ENCODE assay signal across 8 mouse cellular contexts in genomic region chr5:24470600-24470999, GRCm38 (mm10). TPM values are rescaled to one million over a fixed set of nuclear protein-coding genes. Genes with fewer than 3 reads are reported as not detected.
DNase-seq lines count a peak whose midpoint lies in the region; ATAC-seq and TF ChIP-seq lines count a peak whose summit lies in the region.

No protein-coding gene starts in this region.

- no peaks in the 10 kb centered on the region for H3K9me3 ChIP-seq in forebrain, embryonic 15.5 days
- H3K9me3 ChIP-seq in hindbrain, embryonic 16.5 days (ENCODE audit: control insufficient read depth, low read length): no peaks in the 10 kb centered on the region
- H3K9me3 ChIP-seq in stomach, embryonic 15.5 days: no peaks in the 10 kb centered on the region

- H3K9ac ChIP-seq in forebrain, embryonic 15.5 days (replicated peaks): no peak overlapping the region
- H3K9ac ChIP-seq in hindbrain, embryonic 16.5 days (ENCODE audit: low read depth, low read length): no peak overlapping the region
- H3K9ac ChIP-seq in liver, adult 2 months (ENCODE audit: low read depth, low read length): no peak overlapping the region
- H3K9ac ChIP-seq in stomach, embryonic 15.5 days: no peak overlapping the region

- TF ChIP-seq CTCF in liver, adult 2 months (IDR thresholded peaks at IDR 0.05; ENCODE audit: low read depth, low read length): peak; percentile 98

- H3K4me2 ChIP-seq in forebrain, embryonic 15.5 days (replicated peaks): no peak overlapping the region
- no peak overlapping the region for H3K4me2 ChIP-seq in hindbrain, embryonic 16.5 days (ENCODE audit: low read length)
- H3K4me2 ChIP-seq in stomach, embryonic 15.5 days: no peak overlapping the region

- DNase-seq in layer of hippocampus, adult 18-20 months (ENCODE audit: low spot score in 2 of 2): peak; percentile 48 to 84
- DNase-seq in layer of hippocampus, adult 9-10 months (ENCODE audit: low spot score): no peak
- peak; percentile 82 for DNase-seq in cerebellum, adult 11 months
- DNase-seq in liver, adult 2 months (ENCODE audit: extremely low read depth, low read depth, low spot score): peak; percentile 54

- no peaks in the 10 kb centered on the region for H3K36me3 ChIP-seq in forebrain, embryonic 15.5 days
- no peaks in the 10 kb centered on the region for H3K36me3 ChIP-seq in hindbrain, embryonic 16.5 days (ENCODE audit: control insufficient read depth, insufficient read depth, low read length)
- no peaks in the 10 kb centered on the region for H3K36me3 ChIP-seq in liver, adult 2 months (ENCODE audit: control insufficient read depth, insufficient read depth, low read length)
- H3K36me3 ChIP-seq in stomach, embryonic 15.5 days: no peaks in the 10 kb centered on the region

- H3K4me1 ChIP-seq in forebrain, embryonic 15.5 days: peaks cover 40% of the 10 kb centered on the region
- H3K4me1 ChIP-seq in hindbrain, embryonic 16.5 days (ENCODE audit: control insufficient read depth, insufficient read depth, low read depth, low read length): peaks cover 32% of the 10 kb centered on the region
- H3K4me1 ChIP-seq in liver, adult 2 months (ENCODE audit: control insufficient read depth, insufficient read depth, low read length): no peaks in the 10 kb centered on the region
- H3K4me1 ChIP-seq in stomach, embryonic 15.5 days: peaks cover 36% of the 10 kb centered on the region

- WGBS in forebrain, embryonic 15.5 days: 18% methylated on average over 5 of the region's 5 CpGs
- 14% methylated on average over 5 of the region's 5 CpGs for WGBS in hindbrain, embryonic 16.5 days
- 9% methylated on average over 5 of the region's 5 CpGs for WGBS in liver, adult 2 months
- 8% methylated on average over 5 of the region's 5 CpGs for WGBS in stomach, embryonic 15.5 days

- H3K27me3 ChIP-seq in forebrain, embryonic 15.5 days: peaks cover 22% of the 10 kb centered on the region; the same call in 1 of the 2 replicates
- H3K27me3 ChIP-seq in hindbrain, embryonic 16.5 days (replicated peaks; ENCODE audit: control insufficient read depth, insufficient read depth, low read length): peaks cover 2% of the 10 kb centered on the region; the same call in 1 of the 2 replicates
- H3K27me3 ChIP-seq in liver, adult 2 months (ENCODE audit: control insufficient read depth, insufficient read depth, low read length): no peaks in the 10 kb centered on the region
- no peaks in the 10 kb centered on the region for H3K27me3 ChIP-seq in stomach, embryonic 15.5 days (replicated peaks)

- TF ChIP-seq POLR2A in liver, adult 2 months (IDR thresholded peaks at IDR 0.05; ENCODE audit: extremely low read depth, insufficient read depth, low read length): no peak

- no peak overlapping the region for H3K4me3 ChIP-seq in forebrain, embryonic 15.5 days
- no peak overlapping the region for H3K4me3 ChIP-seq in hindbrain, embryonic 16.5 days (ENCODE audit: low read length)
- H3K4me3 ChIP-seq in liver, adult 2 months (ENCODE audit: insufficient read depth, low read depth, low read length): no peak overlapping the region
- no peak overlapping the region for H3K4me3 ChIP-seq in stomach, embryonic 15.5 days (replicated peaks)

- H3K79me2 ChIP-seq in liver, adult 2 months (ENCODE audit: control insufficient read depth, insufficient read depth, low read length): peaks cover 44% of the 10 kb centered on the region

- no peak overlapping the region for H3K27ac ChIP-seq in forebrain, embryonic 15.5 days (replicated peaks)
- no peak overlapping the region for H3K27ac ChIP-seq in hindbrain, embryonic 16.5 days (ENCODE audit: low read depth, low read length)
- H3K27ac ChIP-seq in liver, adult 2 months (replicated peaks; ENCODE audit: insufficient read depth, low read depth, low read length): no peak overlapping the region
- H3K27ac ChIP-seq in stomach, embryonic 15.5 days: no peak overlapping the region

- peak; percentile 49 for ATAC-seq in forebrain, embryonic 15.5 days (replicated peaks)
- peak; percentile 73 for ATAC-seq in hindbrain, embryonic 16.5 days
- peak; percentile 76 for ATAC-seq in monocyte, adult 5-6 weeks (replicated peaks; ENCODE audit: insufficient number of reproducible peaks, low FRiP score, low TSS enrichment, poor library complexity, severe bottlenecking)
- ATAC-seq in stomach, embryonic 15.5 days (ENCODE audit: insufficient read depth, low FRiP score, low read depth): peak; percentile 47; the same call in 1 of the 2 replicates

RNA-seq across cellular contexts. Expression of gene Agap3, which starts 18.6 kb away (rescaled TPM):
- total RNA-seq in layer of hippocampus, adult 18-20 months (2021): 100 to 1,000 TPM; 673 to 687 TPM
- 76.9 and 108 TPM in 2 replicates for polyA plus RNA-seq in forebrain, embryonic 15.5 days (2015; fragmentation: Nextera tagmentation; extraction: Ambion mirVana)
- polyA plus RNA-seq in hindbrain, embryonic 16.5 days (2015; fragmentation: Nextera tagmentation; extraction: Ambion mirVana): 46.4 and 47.7 TPM in 2 replicates
- 13.8 and 17.9 TPM in 2 replicates for total RNA-seq in liver, adult 2 months (2014; rRNA removed)
- polyA plus RNA-seq in liver, adult 2 months (2012; rRNA removed): 33.7 and 37.8 TPM in 2 replicates
- 30.5 to 41.8 TPM (median 34.6 TPM) in 3 replicates for total RNA-seq in monocyte, adult 5-6 weeks (2017)
- polyA plus RNA-seq in stomach, embryonic 15.5 days (2015; fragmentation: Nextera tagmentation; extraction: Ambion mirVana): 35.9 and 37.7 TPM in 2 replicates

RNA-seq across cellular contexts. Expression of gene Tmub1, which starts 22.9 kb away (rescaled TPM):
- total RNA-seq in layer of hippocampus, adult 18-20 months (2021): 10 to 100 TPM; 21.8 to 23.7 TPM
- polyA plus RNA-seq in forebrain, embryonic 15.5 days (2015; fragmentation: Nextera tagmentation; extraction: Ambion mirVana): 39.4 and 40.1 TPM in 2 replicates
- polyA plus RNA-seq in hindbrain, embryonic 16.5 days (2015; fragmentation: Nextera tagmentation; extraction: Ambion mirVana): 61.7 and 63.1 TPM in 2 replicates
- total RNA-seq in liver, adult 2 months (2014; rRNA removed): 5.2 and 6.2 TPM in 2 replicates
- 30.7 and 35.2 TPM in 2 replicates for polyA plus RNA-seq in liver, adult 2 months (2012; rRNA removed)
- total RNA-seq in monocyte, adult 5-6 weeks (2017): 11.8 to 33.4 TPM (median 26.8 TPM) in 3 replicates
- polyA plus RNA-seq in stomach, embryonic 15.5 days (2015; fragmentation: Nextera tagmentation; extraction: Ambion mirVana): 22.0 and 22.3 TPM in 2 replicates

RNA-seq across cellular contexts. Expression of gene Fastk, which starts 25.5 kb away (rescaled TPM):
- 100 to 1,000 TPM; 109 to 115 TPM for total RNA-seq in layer of hippocampus, adult 18-20 months (2021)
- 90.6 and 91.4 TPM in 2 replicates for polyA plus RNA-seq in forebrain, embryonic 15.5 days (2015; fragmentation: Nextera tagmentation; extraction: Ambion mirVana)
- polyA plus RNA-seq in hindbrain, embryonic 16.5 days (2015; fragmentation: Nextera tagmentation; extraction: Ambion mirVana): 106 and 107 TPM in 2 replicates
- 22.3 and 28.5 TPM in 2 replicates for total RNA-seq in liver, adult 2 months (2014; rRNA removed)
- 104 and 166 TPM in 2 replicates for polyA plus RNA-seq in liver, adult 2 months (2012; rRNA removed)
- total RNA-seq in monocyte, adult 5-6 weeks (2017): 17.1 to 27.5 TPM (median 26.9 TPM) in 3 replicates
- polyA plus RNA-seq in stomach, embryonic 15.5 days (2015; fragmentation: Nextera tagmentation; extraction: Ambion mirVana): 98.1 and 103 TPM in 2 replicates

RNA-seq across cellular contexts. Expression of gene Slc4a2, which starts 47.0 kb away (rescaled TPM):
- total RNA-seq in layer of hippocampus, adult 18-20 months (2021): 10 to 100 TPM; 30.1 to 30.8 TPM
- polyA plus RNA-seq in forebrain, embryonic 15.5 days (2015; fragmentation: Nextera tagmentation; extraction: Ambion mirVana): 18.5 and 23.7 TPM in 2 replicates
- 29.0 and 29.8 TPM in 2 replicates for polyA plus RNA-seq in hindbrain, embryonic 16.5 days (2015; fragmentation: Nextera tagmentation; extraction: Ambion mirVana)
- total RNA-seq in liver, adult 2 months (2014; rRNA removed): 15.4 and 22.7 TPM in 2 replicates
- polyA plus RNA-seq in liver, adult 2 months (2012; rRNA removed): 33.5 and 40.4 TPM in 2 replicates
- 20.1 to 60.8 TPM (median 32.2 TPM) in 3 replicates for total RNA-seq in monocyte, adult 5-6 weeks (2017)
- 38.8 and 44.6 TPM in 2 replicates for polyA plus RNA-seq in stomach, embryonic 15.5 days (2015; fragmentation: Nextera tagmentation; extraction: Ambion mirVana)

RNA-seq across cellular contexts. Expression of gene Cdk5, which starts 47.3 kb away (rescaled TPM):
- 100 to 1,000 TPM; 126 to 133 TPM for total RNA-seq in layer of hippocampus, adult 18-20 months (2021)
- polyA plus RNA-seq in forebrain, embryonic 15.5 days (2015; fragmentation: Nextera tagmentation; extraction: Ambion mirVana): 106 and 114 TPM in 2 replicates
- polyA plus RNA-seq in hindbrain, embryonic 16.5 days (2015; fragmentation: Nextera tagmentation; extraction: Ambion mirVana): 139 and 140 TPM in 2 replicates
- total RNA-seq in liver, adult 2 months (2014; rRNA removed): 9.5 and 10.0 TPM in 2 replicates
- polyA plus RNA-seq in liver, adult 2 months (2012; rRNA removed): 34.6 and 38.4 TPM in 2 replicates
- total RNA-seq in monocyte, adult 5-6 weeks (2017): 19.3 to 30.9 TPM (median 26.0 TPM) in 3 replicates
- polyA plus RNA-seq in stomach, embryonic 15.5 days (2015; fragmentation: Nextera tagmentation; extraction: Ambion mirVana): 37.3 and 41.2 TPM in 2 replicates
